Mouse (Mus musculus): ENCODE measurements around the gene Nell2.

Nell2 gene

DNA sequence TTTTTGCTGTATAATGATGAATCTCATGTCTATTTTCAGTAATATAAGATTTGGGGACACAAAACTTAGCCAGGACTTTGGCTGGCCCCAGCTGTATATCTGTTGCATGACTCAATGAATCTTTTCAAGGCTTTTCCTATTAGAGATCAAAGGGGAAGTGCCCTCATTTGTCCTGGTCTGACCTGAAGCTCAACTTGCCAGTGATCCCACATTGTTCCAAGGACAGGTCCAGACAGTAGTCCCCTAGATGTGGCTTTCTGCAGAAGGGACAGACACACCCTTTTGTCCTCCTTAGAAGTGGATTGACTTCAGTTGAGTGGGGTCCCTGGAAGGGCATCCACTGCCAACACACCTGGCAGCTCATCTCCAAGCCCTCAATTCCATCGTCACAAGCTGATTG lies 173.6 kb downstream of the Nell2 start:
- DNase-seq (ENCODE audit: low read depth, low spot score) = no peak

DNA sequence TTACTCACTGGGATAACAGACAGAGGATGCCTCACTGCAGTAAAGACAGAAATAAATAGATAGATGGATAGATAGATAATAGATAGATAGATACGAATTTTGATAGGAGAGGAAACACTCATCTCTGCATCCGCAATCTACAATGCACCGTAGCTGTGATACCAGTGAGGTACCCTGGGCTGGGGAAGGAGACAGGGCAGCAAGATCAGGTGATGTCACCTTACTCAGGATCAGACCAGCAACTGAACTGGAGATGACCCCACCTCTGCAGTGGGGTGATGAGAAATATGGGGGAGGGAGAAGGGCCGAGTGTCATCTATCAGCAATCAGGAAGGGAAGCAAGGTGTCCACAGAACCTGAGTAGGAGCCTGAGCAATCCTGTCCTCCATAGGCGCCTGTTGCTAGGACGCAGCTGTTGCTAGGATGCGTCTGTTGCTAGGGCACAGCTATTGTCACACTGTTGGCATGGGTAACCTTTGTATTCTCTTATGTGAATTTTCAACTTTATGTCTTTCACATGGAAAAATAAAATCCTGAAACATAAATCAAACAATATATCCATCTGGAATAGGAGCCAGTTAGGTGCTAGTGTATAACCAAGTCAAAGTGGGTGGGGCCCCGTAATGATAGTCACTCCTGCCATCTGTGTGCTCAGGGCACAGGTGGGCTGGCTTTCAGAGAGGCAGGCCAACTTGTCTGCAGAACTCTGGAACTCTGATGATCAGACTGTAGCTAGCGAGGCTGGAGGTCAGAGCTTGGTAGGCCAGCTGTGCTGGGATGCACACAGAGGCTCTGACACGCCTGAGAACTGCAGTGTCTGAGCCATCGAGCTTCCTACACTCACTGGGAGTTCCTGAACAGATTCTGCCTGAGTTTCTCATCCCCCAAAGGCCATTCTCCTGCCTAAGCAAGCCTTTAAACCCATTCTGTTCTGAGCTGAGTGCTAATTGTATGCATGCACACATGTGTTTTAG lies 193.7 kb downstream of the Nell2 start:
- no peak for DNase-seq (ENCODE audit: low read depth, low spot score)

DNA sequence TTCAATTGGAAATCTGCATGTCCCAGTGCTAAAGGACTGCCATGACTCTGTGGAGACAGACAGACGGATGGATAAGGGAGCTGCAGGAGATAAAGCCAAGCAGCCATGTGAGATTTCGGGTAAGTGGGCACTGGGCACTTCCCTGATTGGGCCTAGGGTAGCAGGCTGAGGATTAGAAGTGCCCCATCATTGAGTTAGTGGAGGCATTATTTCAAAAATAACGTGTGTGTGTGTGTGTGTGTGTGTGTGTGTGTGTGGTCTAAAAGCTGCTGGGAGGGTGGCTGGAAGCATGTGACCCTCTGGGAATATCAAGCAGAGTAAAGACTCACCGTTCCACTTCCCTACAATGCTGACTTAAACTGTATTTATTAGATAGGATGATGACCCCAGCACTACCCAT lies 195.1 kb downstream of the Nell2 start:
- DNase-seq (ENCODE audit: low read depth, low spot score) = no peak

DNA sequence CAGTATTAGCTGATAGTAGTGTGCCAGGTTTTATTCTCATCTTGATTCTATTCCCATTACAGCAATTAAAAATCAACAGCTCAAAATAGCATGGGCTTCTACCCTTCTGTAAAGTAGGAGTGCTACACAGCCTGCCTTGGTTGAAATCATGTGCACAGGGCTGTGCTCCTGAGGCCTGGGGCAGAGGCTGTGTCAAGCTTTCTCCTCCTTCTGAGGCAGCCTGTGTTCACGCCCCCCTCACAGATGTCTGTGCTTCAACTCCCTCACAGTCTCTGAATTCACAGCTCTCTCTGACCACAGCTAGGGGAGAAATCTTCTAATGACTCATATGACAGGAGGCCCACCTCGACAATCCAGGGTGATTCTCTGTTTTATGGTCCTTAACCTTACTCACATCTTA lies 197.4 kb downstream of the Nell2 start:
- DNase-seq (ENCODE audit: low read depth, low spot score) = no peak

DNA sequence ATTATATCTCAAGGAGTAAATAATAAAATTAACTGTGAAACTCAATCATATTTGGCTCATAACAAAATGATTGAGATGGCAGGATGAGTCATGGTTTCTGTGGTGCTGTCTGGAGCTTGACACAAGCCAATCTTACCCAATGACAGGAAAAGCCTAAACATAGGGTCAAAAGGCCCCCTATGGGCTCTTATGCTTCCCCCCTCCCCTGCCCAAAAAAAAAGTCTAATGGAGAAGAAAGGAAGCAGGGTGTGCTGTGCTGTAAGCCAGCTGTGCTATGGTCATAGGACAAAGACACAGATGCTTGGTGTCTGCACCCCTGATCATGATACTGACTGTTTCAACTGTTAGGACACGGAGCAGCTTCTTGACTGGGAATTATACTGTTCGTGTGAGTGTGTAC lies 205.6 kb downstream of the Nell2 start:
- no peak for DNase-seq (ENCODE audit: low read depth, low spot score)

DNA sequence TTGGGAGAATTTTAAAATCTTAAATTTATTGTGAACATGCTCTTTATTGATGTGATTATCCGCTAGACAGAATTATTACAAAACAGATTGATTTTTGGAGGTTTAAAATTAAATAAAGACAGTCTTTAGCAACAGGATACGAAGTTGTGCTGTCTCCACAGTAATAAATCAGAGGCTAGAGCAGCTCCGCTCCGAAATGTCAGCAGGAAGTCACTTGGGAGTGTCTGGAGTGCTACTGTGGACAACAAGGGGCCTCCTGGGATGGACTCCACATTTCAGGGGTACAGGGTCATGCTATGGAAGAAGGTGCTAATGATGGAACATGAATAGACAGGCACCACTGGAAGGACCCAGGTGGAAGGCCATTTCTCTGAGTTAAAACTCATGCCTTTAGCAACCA lies 211.7 kb downstream of the Nell2 start:
- no peak for DNase-seq (ENCODE audit: low read depth, low spot score)

DNA sequence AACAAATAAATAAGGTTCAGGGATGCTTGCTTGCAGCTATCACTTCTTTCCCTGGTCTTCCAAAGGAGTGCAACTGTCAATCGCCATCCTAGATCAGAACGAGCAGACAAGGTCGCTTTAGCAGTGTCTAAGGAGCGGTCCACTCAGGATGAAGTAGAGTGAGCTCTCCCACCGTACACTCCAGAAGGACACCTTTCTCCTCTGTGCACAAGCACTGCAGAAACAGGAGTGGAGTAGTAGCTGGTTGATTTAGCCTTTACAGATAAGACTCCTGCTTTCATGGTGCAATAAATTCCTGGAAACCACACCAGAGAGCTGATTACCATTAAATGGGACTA lies 213.6 kb downstream of the Nell2 start:
- no peak for DNase-seq (ENCODE audit: low read depth, low spot score)

DNA sequence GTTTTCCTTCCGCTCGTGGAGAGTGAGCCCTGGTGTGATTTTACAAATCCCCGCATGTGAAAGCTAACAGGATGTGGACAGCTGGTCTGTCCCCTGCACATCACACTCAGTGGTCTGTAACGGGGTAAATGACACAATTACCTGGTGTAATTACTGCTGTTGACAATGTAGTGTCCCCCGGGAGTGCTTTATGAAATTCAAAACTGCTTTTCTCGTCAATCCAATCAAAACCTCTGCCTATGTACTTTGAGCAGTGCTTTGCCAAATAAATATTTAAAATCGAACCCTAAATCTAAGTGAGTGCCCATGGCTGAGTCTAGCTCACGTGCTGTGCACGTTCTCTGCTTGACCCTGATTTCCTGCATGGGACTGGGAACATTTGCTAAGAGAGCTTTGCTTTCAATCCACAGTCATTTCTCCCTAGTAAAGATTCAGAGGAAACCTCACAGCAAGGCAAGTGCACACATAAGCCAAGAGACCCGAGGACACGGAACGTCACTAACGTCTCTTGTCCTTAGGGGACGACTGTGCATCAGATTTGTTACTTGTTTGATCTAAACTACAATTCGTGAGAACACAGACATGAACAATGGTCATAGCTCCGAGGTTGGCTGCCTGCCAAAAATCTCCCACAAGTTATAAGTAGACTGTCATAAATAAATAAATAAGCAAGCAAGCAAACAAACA lies 214.1 kb downstream of the Nell2 start:
- no peak for DNase-seq (ENCODE audit: low read depth, low spot score)

DNA sequence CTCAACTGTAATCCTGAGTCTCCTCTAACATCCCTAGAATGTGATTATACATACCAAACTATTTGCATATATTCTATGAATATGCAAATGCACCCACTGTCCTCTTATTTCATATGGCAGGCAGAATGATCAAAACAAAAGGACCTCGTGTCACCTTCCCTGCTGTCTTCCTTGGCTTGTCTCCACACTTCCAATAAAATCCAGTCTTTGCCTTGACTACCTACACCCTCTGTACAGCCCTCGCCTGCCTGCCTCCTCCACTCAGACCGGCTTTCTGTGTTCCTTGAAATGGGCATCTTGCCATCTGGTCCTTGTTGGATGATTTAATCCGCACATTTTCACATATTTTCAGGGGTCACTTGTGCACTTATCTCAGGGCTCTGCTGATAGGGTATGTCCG lies 215.1 kb downstream of the Nell2 start:
- DNase-seq (ENCODE audit: low read depth, low spot score) = no peak

DNA sequence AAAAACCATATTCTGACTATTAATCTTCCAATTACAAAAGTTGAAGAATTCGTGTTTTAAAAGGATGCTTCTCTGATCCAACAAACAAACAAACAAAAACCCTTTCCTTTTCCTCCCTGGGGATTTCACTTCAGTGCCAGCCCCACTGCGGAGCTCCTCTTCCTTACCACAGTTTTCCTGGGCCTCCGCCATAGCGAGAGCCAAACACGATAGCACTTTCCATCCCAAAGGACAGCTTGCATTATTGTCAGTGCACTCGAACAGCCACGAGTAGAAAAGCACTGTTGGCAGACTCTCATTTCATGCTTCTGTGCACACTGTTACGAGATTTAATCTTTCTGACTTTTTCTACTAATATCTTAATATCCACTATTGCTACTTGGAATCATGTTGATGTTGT lies 224.3 kb downstream of the Nell2 start:
- DNase-seq (ENCODE audit: low read depth, low spot score) = no peak

DNA sequence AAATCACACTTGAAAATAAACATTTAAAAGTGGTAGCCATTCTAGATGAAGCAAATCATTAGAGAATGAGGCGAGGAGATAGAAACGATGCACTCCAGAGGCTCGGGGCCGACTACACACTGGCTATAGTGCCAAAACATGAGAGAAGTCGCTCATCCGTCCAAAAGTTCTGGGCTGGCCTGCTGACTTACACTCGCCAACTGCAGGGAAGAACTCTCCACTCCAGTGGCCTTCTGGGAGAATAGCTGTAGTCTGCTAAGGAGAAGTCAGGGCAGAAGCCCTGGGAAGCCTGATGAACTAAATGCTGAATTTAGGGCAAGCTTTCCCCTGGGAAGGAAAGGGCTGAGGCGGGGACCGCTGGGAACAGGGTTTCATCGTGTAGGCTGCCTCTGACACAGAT lies 231.8 kb downstream of the Nell2 start:
- DNase-seq (ENCODE audit: low read depth, low spot score) = no peak

DNA sequence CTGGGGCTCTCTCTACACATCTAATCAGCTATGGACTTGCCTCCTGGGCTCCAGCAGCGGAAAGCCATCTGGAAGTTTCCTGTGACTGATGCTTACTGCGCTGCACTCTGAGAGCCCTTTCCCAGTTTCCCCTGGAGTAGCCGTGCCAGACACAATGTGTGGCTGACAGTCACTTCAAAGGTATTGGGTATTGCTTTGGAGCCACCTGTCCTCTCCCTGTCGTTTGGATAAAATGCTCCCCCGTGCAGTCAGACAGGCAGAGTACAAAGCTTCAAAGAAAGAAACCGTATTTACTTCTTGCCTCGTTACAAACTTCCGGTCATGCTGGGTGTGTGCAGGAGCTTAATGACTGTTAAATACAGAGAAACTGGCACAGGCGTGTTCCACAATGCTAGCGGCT lies 239.3 kb downstream of the Nell2 start:
- DNase-seq (ENCODE audit: low read depth, low spot score) = no peak

DNA sequence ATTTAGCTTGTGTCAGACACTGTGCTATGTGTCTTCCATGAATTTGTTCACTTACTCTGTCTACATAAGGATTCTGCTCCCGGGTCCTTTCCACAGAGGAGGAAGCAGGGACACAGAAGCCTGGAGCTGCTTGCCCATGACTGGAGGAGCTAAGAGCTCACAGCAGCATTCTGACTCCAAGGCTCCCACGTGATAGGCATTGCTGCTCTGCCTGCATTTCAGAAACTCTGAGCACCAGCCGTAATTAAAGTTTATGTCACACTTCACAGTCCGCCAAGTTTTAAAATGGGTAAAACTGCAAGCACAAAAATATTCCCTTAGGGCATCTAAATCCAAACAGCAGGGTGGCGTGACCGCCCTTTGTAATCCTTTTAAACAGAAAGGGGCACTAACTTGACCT lies 243.2 kb downstream of the Nell2 start:
- no peak for DNase-seq (ENCODE audit: low read depth, low spot score)

DNA sequence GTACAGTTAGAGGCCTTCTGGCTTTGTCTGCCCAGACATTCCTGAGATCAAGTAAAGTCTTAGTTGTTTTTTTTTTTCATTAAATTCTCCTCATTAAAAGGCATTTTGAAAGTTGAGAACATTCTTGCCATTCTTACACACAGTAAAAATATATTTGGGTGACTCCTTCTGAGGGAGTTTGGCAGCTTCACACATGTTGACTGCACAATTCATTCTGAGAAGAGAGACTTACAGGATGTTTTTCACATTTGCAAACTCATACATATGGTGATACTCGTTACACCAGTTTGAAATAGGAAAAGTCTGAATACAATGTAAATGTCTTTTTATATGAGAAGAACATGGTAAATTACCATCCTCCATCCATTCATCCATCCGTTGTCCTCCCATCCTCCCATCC lies 247.4 kb downstream of the Nell2 start:
- DNase-seq (ENCODE audit: low read depth, low spot score) = no peak

DNA sequence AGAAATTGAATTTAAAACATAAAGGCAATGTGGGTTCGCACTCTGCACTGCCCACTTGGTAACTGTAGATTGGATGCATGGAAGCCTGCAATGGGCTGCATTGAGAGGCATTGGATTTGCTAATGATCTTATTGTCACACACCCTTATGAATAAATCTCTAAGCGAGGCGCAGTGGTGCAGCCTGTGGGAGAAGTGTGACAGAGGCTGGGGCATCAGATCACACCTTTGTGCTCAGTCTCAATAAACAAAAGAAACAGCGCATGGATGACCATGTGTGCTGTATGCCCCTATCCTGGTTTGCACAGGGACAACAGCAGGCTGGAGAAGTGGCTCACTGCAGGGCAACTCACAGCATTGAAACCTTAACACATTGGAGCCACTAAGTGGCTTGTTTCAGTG lies 250.4 kb downstream of the Nell2 start:
- no peak for DNase-seq (ENCODE audit: low read depth, low spot score)

DNA sequence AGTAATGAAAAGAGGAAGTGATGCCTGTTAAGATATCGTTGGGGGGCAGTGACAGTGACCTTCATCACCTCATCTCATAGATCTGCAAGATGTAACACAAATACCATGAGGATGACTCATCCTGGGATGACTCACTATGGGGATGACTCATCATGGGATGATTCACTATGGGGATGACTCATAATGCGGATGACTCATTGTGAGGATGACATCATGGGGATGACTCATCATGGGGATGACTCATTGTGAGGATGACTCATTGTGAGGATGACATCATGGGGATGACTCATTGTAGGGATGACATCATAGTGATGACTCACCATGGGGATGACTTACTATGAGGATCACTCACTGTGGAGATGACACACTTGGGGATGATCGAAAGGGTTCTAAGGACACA lies 251.8 kb downstream of the Nell2 start:
- no peak for DNase-seq (ENCODE audit: low read depth, low spot score)

DNA sequence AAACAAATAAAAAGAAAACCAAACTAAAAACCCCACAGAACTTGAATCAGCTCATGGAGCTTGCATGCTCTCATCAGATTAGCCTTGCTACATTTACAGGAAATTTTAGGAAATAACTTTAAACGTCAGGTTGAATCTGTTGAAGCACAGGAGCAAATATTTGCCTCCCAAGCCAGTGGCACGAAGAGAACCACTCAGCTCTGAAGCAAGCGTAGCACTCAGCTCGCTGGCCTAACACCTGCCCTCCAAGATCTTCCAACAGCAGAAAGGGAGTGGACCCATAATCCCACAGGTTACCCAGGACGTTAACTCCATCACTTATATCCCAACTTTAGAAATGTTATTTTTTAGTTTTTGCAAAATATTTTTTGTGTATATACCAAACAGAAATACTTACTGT lies 252.8 kb downstream of the Nell2 start:
- no peak for DNase-seq (ENCODE audit: low read depth, low spot score)

DNA sequence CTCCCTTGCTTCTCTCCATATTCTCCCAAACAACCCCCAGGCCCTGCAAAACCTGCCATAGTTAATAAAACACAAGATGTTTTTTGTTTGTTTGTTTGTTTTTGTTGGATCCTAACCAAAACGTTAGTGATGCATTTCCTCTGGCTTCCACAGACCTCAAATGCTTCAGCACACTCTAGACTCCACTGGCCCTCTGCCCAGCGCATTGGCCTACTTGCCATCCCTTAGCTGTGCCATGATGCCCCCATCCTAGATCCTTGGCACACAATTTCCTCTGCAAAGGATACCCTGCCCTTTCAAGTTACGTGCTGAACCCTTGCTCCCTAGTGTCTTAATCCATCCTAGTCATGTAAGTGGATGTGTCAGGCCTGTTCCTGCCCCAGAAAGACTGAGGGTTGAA lies 255.1 kb downstream of the Nell2 start:
- no peak for DNase-seq (ENCODE audit: low read depth, low spot score)

DNA sequence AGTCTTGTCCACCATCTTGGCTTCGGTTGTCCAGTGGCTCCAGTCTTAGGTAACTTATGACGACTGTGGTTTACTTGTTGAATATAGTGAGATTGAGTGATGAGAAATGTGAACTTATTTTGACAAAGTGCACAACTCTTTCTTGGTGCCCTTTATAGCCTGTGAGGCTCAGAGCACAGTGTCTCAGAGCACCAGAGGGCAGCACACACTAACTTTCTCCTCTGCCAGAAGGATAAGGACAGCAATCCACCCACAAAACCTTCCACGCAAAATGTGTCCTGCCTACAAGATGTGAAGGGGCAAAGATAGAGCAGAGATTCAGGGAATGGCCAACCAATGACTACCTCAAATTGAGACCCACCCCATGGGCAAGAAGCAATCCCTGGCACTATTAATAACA lies 256.2 kb downstream of the Nell2 start:
- no peak for DNase-seq (ENCODE audit: low read depth, low spot score)

DNA sequence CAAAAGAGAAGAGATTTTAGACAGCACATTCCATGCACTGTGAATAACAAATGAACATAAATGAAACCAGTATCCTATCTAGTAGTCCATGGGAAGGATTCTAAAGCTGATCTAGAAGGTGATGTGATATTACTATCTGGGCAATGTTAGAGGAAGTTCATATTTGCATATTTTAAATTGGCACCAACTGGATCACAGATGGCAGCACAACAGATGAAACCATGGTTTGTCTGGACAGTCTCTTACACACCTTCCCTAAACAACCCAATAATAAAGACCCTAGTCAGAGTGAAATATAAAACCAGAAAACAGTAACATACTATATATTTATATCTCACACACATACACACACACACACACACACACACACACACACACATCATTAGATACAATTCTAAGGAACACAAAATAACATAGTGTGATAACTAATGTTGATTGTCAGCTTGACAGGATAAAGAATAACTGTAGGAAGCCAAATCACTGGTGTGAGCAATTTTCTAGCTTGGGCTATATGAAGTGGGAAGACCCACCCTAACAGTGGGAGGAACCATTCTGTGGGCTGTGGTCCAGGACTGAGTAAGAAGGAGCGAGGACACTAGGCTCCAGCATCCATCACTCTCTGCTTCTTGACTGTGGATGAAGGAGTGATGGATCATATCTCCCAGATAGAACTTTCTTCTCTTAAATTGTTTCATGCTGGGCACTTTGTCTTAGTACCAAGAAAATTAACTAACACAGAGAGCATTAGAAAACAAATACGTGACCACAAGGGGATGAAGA lies 268.5 kb downstream of the Nell2 start:
- DNase-seq (ENCODE audit: low read depth, low spot score) = no peak

DNA sequence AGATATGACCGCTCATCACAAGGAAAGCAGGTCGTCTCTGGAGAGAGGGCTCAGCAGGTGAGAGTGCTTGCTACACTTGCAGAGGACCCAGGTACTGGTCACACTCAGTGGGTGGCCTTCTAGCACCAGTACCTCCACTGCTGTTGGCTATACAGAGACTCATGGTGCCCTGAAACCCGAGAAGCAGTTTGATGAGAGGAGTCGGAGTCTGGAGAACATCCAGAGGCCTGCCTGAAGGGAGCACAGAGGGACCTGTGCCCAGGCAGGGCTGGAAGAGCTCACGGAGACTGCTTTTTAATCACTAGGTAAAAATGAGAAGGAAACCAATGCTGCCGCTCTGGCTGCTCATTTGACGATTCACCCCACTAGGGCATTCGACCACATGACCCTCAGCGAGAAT lies 271.2 kb downstream of the Nell2 start:
- DNase-seq (ENCODE audit: low read depth, low spot score) = no peak

DNA sequence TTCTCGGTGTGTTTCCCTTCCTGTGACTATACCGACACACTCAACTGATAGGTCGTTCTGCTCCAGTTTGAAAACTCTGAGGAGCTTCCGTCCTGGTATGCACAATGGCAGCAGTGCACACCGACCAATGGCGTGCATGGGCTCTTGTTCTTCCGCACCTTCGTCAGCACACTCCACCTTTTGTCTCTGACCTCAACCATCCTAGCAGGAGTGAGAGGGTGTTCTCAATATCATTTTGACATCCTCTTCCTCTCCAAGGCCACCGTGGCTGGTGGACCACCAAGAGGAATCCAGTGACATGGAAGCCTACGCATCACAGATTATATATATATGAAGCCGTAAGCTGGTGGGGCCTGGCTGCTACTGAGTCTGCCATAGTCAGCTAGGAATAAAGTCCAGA lies 282.8 kb downstream of the Nell2 start:
- DNase-seq (ENCODE audit: low read depth, low spot score) = no peak

DNA sequence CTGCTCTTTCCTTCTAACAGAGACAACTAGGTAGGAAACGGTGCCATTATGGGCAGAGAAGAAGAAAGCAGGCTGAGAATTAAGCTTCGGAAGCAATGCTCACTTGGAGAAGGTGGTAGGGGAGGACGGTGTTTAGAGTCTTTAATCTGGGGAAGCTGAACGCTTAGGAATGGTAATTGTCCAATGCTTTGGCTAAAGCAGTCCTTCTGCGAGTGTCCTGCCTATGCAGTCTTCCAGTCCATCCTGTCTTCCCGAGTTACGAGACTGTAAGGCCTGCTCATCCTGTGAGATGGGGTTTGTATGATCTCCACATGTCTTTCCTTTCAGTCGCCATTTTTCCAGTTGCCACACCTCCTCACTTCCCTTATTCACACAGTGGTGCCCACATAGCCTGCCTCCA lies 284.5 kb downstream of the Nell2 start:
- no peak for DNase-seq (ENCODE audit: low read depth, low spot score)
